Mouse (Mus musculus): Measurements from ENCODE around the gene Fez2.

The Fez2 gene

GRCm38 (mm10) chr17:78331438-78331837 is 86.5 kb downstream of the Fez2 start:
- in situ Hi-C loops (cut with MboI; ENCODE audit: unreplicated experiment in 2 of 2): no loop called here

GRCm38 (mm10) chr17:78328287-78328686 is 89.7 kb downstream of the Fez2 start:
- in situ Hi-C loops (cut with MboI; ENCODE audit: unreplicated experiment in 2 of 2): no loop called here

GRCm38 (mm10) chr17:78327187-78327586 is 90.8 kb downstream of the Fez2 start:
- in situ Hi-C loops (cut with MboI; ENCODE audit: unreplicated experiment in 2 of 2): no loop called here

GRCm38 (mm10) chr17:78326381-78326780 is 91.6 kb downstream of the Fez2 start:
- in situ Hi-C loops (cut with MboI; ENCODE audit: unreplicated experiment in 2 of 2): no loop called here

DNA sequence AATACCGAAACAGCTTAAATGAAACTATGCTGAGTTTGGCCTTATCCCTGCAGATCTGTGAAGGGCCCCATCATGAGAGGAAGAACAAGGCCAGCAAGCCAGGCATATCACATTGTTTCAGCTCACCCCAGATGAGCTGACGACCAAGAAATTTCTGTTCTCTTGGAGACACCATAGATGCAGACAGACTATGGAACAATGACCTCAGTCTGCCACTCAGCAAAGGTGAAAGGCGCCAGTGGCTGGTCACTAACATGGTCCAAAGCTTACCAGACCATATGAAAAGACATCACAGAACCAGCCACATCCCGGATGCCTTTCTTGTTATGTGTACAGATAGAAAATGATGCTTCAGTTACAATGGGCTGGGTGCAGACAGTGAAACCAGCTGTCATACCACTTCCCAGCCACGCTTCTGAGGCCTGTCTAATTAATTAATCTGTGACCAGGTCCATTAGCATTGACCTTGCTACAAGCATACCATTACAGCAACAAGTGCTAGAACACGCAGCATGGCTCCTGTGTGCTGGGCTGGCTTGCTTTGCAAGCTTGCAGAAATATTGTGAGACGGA is 92.1 kb downstream of the Fez2 start:
- in situ Hi-C loops (cut with MboI; ENCODE audit: unreplicated experiment in 2 of 2): no loop called here

DNA sequence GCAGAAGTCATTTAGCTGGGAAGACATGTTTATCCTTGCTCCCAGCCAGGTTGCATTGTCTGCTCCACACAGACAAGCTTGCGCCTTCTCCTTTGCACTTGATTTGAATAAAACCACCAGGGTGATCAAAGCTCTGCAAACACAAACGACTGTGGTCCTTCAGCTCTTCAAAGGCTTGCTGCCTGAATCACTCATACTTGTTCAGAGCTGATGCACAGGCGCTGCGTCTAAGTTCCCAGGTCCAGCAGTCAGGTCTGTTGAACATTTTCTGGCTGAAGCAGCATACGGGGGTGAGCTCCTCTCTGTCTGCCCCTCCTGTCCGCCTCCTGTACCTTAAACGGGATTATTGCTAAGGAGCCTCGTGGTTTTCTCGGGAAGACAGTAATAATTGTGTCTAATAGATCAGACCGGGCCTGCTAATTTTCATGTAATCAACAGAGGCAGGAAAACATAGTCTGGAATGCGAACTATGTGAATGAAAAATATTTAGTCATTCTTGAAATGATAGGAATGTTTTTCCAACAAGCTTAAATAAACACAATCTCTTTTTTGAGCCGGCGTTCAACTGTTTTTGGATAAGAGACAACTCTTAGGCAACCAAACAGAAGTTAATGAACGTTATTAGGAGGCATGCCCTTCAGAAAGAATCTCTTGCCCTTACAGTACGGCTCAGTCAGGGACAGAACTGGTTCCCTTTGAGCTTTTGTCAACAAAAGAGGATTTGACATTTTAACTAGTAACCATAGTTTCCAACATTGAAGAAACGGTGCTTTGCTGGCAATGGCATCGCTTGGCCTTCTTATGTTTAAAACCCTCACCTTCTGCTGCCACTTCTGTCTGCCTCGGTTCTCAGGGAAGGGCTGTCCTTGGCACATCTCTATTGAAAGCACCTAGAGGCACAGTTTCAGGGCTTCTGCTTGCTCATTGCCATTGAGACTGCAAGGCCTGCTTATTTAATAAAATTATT is 95.3 kb downstream of the Fez2 start:
- in situ Hi-C loops (cut with MboI; ENCODE audit: unreplicated experiment in 2 of 2): no loop called here

- in situ Hi-C loops (cut with MboI; ENCODE audit: unreplicated experiment in 2 of 2): no loop called here
Measured at GRCm38 (mm10) chr17:78321216-78321835, 96.6 kb downstream of the Fez2 start.

All from v-Abl transformed pro-B cells (cell line).